Comparison of ENCODE assay signal across 8 mouse cellular contexts in genomic region chr8:128685507-128686428, GRCm38 (mm10). TPM values are rescaled to one million over a fixed set of nuclear protein-coding genes. Genes with fewer than 3 reads are reported as not detected.
DNase-seq lines count a peak whose midpoint lies in the region; ATAC-seq lines count a peak whose summit lies in the region.

Gene Itgb1 (plus strand): TSS chr8:128685654.

- H3K4me1 ChIP-seq in hindbrain, embryonic 12.5 days = peaks cover 25% of the 10 kb centered on the region

- DNase-seq in R1 (ENCODE audit: low read depth, low spot score) = peak; percentile 95
- peak; percentile 98 to 99 for DNase-seq in cerebellum, postnatal 14 days
- peak; percentile 82 to 83 for DNase-seq in frontal cortex, postnatal 14 days (ENCODE audit: low spot score in 2 of 2)
- peak; percentile 88 to 92 for DNase-seq in layer of hippocampus, postnatal 14 days (ENCODE audit: low spot score in 2 of 2)
- peak; percentile 98 for DNase-seq in lung, postnatal 10 days
- peak; percentile 95 for DNase-seq in ovary, postnatal 36 days (ENCODE audit: low spot score)
- DNase-seq in thymus, postnatal 14 days = peak; percentile 90

- peak within 1 kb of the TSS; percentile 66 for H3K4me2 ChIP-seq in hindbrain, embryonic 12.5 days (replicated peaks)

- H3K4me3 ChIP-seq in hindbrain, embryonic 12.5 days = peak within 1 kb of the TSS; percentile 85

- WGBS in hindbrain, embryonic 12.5 days = under 1% methylated on average over 92 of the region's 113 CpGs

- H3K27ac ChIP-seq in hindbrain, embryonic 12.5 days = peak within 1 kb of the TSS; percentile 99

- H3K36me3 ChIP-seq in hindbrain, embryonic 12.5 days = no peaks in the 10 kb centered on the region

- peak within 1 kb of the TSS; percentile 97 for H3K9ac ChIP-seq in hindbrain, embryonic 12.5 days

- H3K27me3 ChIP-seq in hindbrain, embryonic 12.5 days = no peaks in the 10 kb centered on the region

- ATAC-seq in hindbrain, embryonic 12.5 days (ENCODE audit: low FRiP score) = peak; percentile 95

- H3K9me3 ChIP-seq in hindbrain, embryonic 12.5 days (replicated peaks) = no peaks in the 10 kb centered on the region

RNA-seq across cellular contexts. Expression of gene Itgb1, which starts in this region (rescaled TPM):
- 183 and 203 TPM in 2 replicates for polyA plus RNA-seq in hindbrain, embryonic 12.5 days (2016; fragmentation: Nextera tagmentation; extraction: Ambion mirVana)
- total RNA-seq in layer of hippocampus, postnatal 14 days (2021) = 10 to 100 TPM; 79.9 to 82.8 TPM

Comparison
In these comparisons a context has a peak if more than half of its experiments do, and no peak if none do; other contexts are left out.
1. Peak in every context shown above with its lines: DNase-seq, ATAC-seq, H3K4me3 ChIP-seq and H3K27ac ChIP-seq.